Mouse (Mus musculus) CH12.LX (cell line): Measurements from ENCODE around the gene 9330182L06Rik.

ENCODE experiments used
- ETS1 ChIP-seq: conservative IDR thresholded peaks from 2 replicates; pipeline ENCODE4 v1.6.1; 2012; ENCODE audit warnings: low read depth, mild to moderate bottlenecking, inconsistent platforms, low read length, improper control_type of control experiment, moderate library complexity
- HCFC1 ChIP-seq: IDR thresholded peaks from 2 replicates; pipeline ENCODE4 v1.6.1; 2012; ENCODE audit warnings: low read depth, mild to moderate bottlenecking, inconsistent platforms, low read length, improper control_type of control experiment
- KAT2A ChIP-seq: IDR thresholded peaks from 2 replicates; pipeline ENCODE4 v1.6.1; 2012; ENCODE audit warnings: low read length, improper control_type of control experiment, inconsistent platforms; ENCODE audit not compliant: insufficient replicate concordance
- MEF2A ChIP-seq: IDR thresholded peaks from 2 replicates; pipeline ENCODE4 v1.6.1; 2014; ENCODE audit warnings: low read depth, mild to moderate bottlenecking, inconsistent platforms, low read length, improper control_type of control experiment, borderline replicate concordance

- TF ChIP-seq KAT2A (no peak), HCFC1 (no peak), ETS1 (no peak), MEF2A (no peak)
Observed at GRCm38 (mm10) chr5:9264361-9264760, 1.6 kb upstream of the 9330182L06Rik start.
